Mouse (Mus musculus): Measurements from ENCODE around the gene Col23a1. TPM values are rescaled to one million over a fixed set of nuclear protein-coding genes. Genes with fewer than 3 reads are reported as not detected.

Col23a1 gene
- total and polyA plus RNA-seq, 3 experiments = 0.01 to 0.55 TPM; not detected in 1

DNA sequence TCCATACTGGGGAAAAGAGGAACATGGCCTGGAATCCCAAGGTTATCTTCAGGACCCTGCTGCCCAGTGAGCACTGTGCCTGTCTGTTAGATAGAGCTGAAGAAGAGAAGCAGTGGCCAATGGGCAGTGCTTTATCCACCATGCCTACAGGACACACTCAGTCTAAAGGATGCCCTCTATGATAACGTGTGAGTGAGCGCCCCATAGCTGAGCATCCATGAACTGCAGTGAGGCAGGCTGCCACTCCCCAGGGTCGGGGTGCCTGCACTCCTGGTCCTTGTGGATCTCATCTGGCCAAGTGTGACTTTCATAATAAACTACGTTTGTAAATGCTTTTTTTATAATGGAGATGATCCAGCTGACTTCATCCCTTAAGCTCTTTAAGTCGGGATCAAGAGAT, 87.5 kb downstream of the Col23a1 start:
- no peak for TF ChIP-seq POLR2AphosphoS5 (IDR thresholded peaks at IDR 0.05; ENCODE audit: insufficient replicate concordance, low read depth, low read length)
- no peak for TF ChIP-seq CTCF (IDR thresholded peaks at IDR 0.05; ENCODE audit: low read depth, low read length)
- no peak for TF ChIP-seq GATA1 (IDR thresholded peaks at IDR 0.05; ENCODE audit: borderline replicate concordance, low read length)
- TF ChIP-seq GATA2 (IDR thresholded peaks at IDR 0.05; ENCODE audit: borderline replicate concordance, low read depth, low read length) = no peak
- no peak for TF ChIP-seq TAL1 (conservative IDR thresholded peaks at IDR 0.05; ENCODE audit: low read depth, low read length)
- Histone ChIP-seq H3K4me3 (ENCODE audit: low read depth, low read length) (no peak overlapping the region), H3K9me3 (replicated peaks) (no peaks in the 10 kb centered on the region), H3K27me3 (ENCODE audit: insufficient read depth, low read length) (no peaks in the 10 kb centered on the region), H3K36me3 (replicated peaks) (no peaks in the 10 kb centered on the region), H3K4me1 (ENCODE audit: insufficient read depth, low read depth, low read length) (no peaks in the 10 kb centered on the region)
- DNase-seq (ENCODE audit: low spot score) = no peak
- ATAC-seq (ENCODE audit: extremely low read depth, insufficient number of reproducible peaks, low FRiP score, poor library complexity, severe bottlenecking) = no peak

DNA sequence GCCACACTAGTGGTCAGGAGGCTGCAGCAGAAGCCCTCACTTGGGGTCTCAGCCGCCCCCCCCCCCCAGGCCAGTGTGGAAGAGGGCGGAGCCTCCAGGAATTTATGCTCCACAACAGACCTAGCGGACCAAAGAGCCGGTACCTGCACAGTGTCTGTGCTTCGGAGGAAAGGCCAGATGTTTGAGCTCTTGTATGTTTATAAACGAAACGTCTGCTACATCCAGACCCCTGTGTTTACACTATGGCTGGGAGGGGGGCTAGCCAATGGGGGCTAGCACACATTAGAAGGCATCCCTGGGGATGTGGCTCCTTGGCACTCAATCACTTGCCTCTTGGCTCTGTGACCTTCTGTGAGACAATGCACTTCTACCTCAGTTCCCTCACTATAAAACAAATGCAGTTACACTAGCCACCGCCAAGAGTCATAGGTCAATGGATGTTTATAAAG, 99.2 kb downstream of the Col23a1 start:
- DNase-seq (ENCODE audit: low spot score) (no peak), ATAC-seq (ENCODE audit: extremely low read depth, insufficient number of reproducible peaks, low FRiP score, poor library complexity, severe bottlenecking) (no peak)
- H3K27me3 ChIP-seq (ENCODE audit: insufficient read depth, low read length) = no peaks in the 10 kb centered on the region; the same call in 1 of the 2 replicates
- no peak overlapping the region for H3K4me3 ChIP-seq (ENCODE audit: low read depth, low read length)
- H3K36me3 ChIP-seq (replicated peaks) = no peaks in the 10 kb centered on the region
- H3K9me3 ChIP-seq (replicated peaks) = no peaks in the 10 kb centered on the region
- H3K4me1 ChIP-seq (ENCODE audit: insufficient read depth, low read depth, low read length) = no peaks in the 10 kb centered on the region
- TF ChIP-seq GATA2 (IDR thresholded peaks at IDR 0.05; ENCODE audit: borderline replicate concordance, low read depth, low read length) (no peak), POLR2AphosphoS5 (IDR thresholded peaks at IDR 0.05; ENCODE audit: insufficient replicate concordance, low read depth, low read length) (no peak)

DNA sequence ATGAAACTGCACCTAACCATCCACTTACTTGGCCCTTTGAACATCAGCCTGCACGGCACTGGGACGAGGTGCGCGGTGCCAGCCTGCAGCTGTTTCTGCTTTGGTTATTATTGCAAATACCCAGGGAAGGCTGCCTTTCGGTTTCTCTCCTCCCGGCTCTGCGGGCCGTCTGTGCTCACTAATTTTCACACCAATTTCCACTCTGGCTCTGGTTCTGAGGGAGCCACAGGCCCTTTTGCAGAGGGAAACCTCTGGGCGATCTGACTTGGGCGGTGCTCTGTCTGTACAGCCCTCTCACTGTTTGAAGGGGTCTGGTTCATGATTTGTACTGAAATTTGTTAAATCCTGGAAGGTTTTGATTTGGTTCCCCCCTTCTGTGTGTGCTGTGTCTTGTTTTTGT, 100.0 kb downstream of the Col23a1 start:
- Histone ChIP-seq H3K4me1 (ENCODE audit: insufficient read depth, low read depth, low read length) (no peaks in the 10 kb centered on the region), H3K9me3 (replicated peaks) (no peaks in the 10 kb centered on the region), H3K4me3 (ENCODE audit: low read depth, low read length) (no peak overlapping the region), H3K36me3 (replicated peaks) (no peaks in the 10 kb centered on the region), H3K27me3 (ENCODE audit: insufficient read depth, low read length) (no peaks in the 10 kb centered on the region; the same call in 1 of the 2 replicates)
- DNase-seq (ENCODE audit: low spot score) (no peak), ATAC-seq (ENCODE audit: extremely low read depth, insufficient number of reproducible peaks, low FRiP score, poor library complexity, severe bottlenecking) (no peak)
- TF ChIP-seq CTCF (IDR thresholded peaks at IDR 0.05; ENCODE audit: low read depth, low read length) (no peak), POLR2AphosphoS5 (IDR thresholded peaks at IDR 0.05; ENCODE audit: insufficient replicate concordance, low read depth, low read length) (no peak), TAL1 (conservative IDR thresholded peaks at IDR 0.05; ENCODE audit: low read depth, low read length) (no peak), GATA1 (IDR thresholded peaks at IDR 0.05; ENCODE audit: borderline replicate concordance, low read length) (no peak), GATA2 (IDR thresholded peaks at IDR 0.05; ENCODE audit: borderline replicate concordance, low read depth, low read length) (no peak)

DNA sequence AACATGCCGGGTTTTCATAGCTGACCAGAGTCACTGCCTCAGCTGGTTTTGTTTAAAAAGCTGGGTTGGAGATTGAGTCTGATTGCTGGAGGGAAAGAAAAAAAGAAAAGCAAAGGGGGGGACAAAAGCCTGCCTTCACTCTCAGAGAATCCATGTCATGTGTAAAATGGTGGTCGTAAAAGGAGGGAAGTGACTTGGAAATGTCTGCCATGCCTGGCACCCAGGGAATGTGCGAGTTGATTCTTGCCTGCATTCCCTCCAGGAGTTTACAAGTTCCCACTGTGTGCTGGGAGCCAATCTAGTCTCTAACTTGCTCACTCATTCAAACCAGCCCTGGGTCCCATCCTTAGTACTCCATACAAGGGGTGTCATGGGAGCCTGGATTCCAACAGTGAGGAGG, 100.8 kb downstream of the Col23a1 start:
- no peaks in the 10 kb centered on the region for H3K4me1 ChIP-seq (ENCODE audit: insufficient read depth, low read depth, low read length)
- DNase-seq (ENCODE audit: low spot score) = no peak
- ATAC-seq (ENCODE audit: extremely low read depth, insufficient number of reproducible peaks, low FRiP score, poor library complexity, severe bottlenecking) = no peak
- no peak for TF ChIP-seq TAL1 (conservative IDR thresholded peaks at IDR 0.05; ENCODE audit: low read depth, low read length)
- no peak for TF ChIP-seq POLR2AphosphoS5 (IDR thresholded peaks at IDR 0.05; ENCODE audit: insufficient replicate concordance, low read depth, low read length)
- TF ChIP-seq GATA2 (IDR thresholded peaks at IDR 0.05; ENCODE audit: borderline replicate concordance, low read depth, low read length) = no peak
- no peak for TF ChIP-seq GATA1 (IDR thresholded peaks at IDR 0.05; ENCODE audit: borderline replicate concordance, low read length)
- no peaks in the 10 kb centered on the region for H3K36me3 ChIP-seq (replicated peaks)
- no peak overlapping the region for H3K4me3 ChIP-seq (ENCODE audit: low read depth, low read length)
- no peaks in the 10 kb centered on the region; the same call in 1 of the 2 replicates for H3K27me3 ChIP-seq (ENCODE audit: insufficient read depth, low read length)
- H3K9me3 ChIP-seq (replicated peaks) = no peaks in the 10 kb centered on the region

DNA sequence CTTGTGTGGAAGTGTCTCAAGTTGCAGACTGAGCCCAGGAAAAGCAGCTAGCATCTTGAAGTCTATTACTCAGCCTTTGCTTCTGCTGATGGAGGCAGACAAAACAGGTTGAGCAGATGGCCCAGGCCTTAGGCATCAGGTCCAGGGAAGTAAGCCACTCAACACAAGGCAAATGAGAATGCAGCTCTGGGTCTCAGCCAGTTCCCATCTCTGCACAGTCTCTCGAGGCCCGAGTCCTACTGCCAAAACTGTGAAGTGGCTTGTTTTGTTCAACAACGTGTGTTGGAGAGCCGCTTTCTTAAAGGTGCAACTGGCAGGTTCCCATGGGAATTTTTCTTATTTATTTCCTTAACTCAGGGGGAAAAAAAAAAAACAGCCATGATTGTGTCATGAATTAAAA, 101.8 kb downstream of the Col23a1 start:
- DNase-seq (ENCODE audit: low spot score) (no peak), ATAC-seq (ENCODE audit: extremely low read depth, insufficient number of reproducible peaks, low FRiP score, poor library complexity, severe bottlenecking) (no peak)
- no peaks in the 10 kb centered on the region for H3K4me1 ChIP-seq (ENCODE audit: insufficient read depth, low read depth, low read length)
- H3K27me3 ChIP-seq (ENCODE audit: insufficient read depth, low read length) = no peaks in the 10 kb centered on the region; the same call in 1 of the 2 replicates
- H3K4me3 ChIP-seq (ENCODE audit: low read depth, low read length) = no peak overlapping the region
- no peaks in the 10 kb centered on the region for H3K36me3 ChIP-seq (replicated peaks)
- H3K9me3 ChIP-seq (replicated peaks) = no peaks in the 10 kb centered on the region
- no peak for TF ChIP-seq GATA2 (IDR thresholded peaks at IDR 0.05; ENCODE audit: borderline replicate concordance, low read depth, low read length)

DNA sequence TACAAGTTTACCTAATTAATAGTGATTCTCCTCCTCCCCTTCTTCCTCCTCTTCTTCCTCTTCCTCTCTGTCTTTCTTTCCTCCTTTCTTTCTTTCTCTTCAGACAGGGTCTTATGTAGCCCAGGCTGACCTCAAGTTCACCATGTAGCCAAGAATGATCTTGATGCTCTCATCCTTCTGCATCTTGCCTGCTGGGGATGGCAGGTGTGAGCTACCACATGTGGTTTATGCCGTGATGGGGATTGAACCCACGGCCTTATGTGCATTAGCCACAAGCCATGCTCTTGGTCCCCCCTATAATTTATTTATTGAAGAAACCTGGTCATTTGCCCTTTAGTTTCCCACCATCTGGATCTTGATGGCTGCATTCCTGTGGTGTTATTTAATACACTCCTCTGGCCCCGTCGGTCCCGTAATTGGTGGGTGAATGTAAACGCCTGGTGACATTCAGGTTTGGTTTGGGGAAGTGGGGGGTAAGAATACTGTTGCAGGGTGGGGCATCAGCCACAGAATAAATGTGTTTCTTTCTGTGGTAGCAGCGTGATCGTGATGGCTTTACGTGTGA, 104.7 kb downstream of the Col23a1 start:
- no peak overlapping the region for H3K4me3 ChIP-seq (ENCODE audit: low read depth, low read length)
- H3K36me3 ChIP-seq (replicated peaks) = no peaks in the 10 kb centered on the region
- H3K4me1 ChIP-seq (ENCODE audit: insufficient read depth, low read depth, low read length) = no peaks in the 10 kb centered on the region
- H3K27me3 ChIP-seq (ENCODE audit: insufficient read depth, low read length) = peaks cover 4% of the 10 kb centered on the region; the same call in 1 of the 2 replicates
- no peak for TF ChIP-seq TAL1 (conservative IDR thresholded peaks at IDR 0.05; ENCODE audit: low read depth, low read length)
- TF ChIP-seq GATA1 (IDR thresholded peaks at IDR 0.05; ENCODE audit: borderline replicate concordance, low read length) = no peak
- no peak for TF ChIP-seq CTCF (IDR thresholded peaks at IDR 0.05; ENCODE audit: low read depth, low read length)
- TF ChIP-seq POLR2AphosphoS5 (IDR thresholded peaks at IDR 0.05; ENCODE audit: insufficient replicate concordance, low read depth, low read length) = no peak
- TF ChIP-seq GATA2 (IDR thresholded peaks at IDR 0.05; ENCODE audit: borderline replicate concordance, low read depth, low read length) = no peak
- H3K9me3 ChIP-seq (replicated peaks) = no peaks in the 10 kb centered on the region
- DNase-seq (ENCODE audit: low spot score) (no peak), ATAC-seq (ENCODE audit: extremely low read depth, insufficient number of reproducible peaks, low FRiP score, poor library complexity, severe bottlenecking) (no peak)

DNA sequence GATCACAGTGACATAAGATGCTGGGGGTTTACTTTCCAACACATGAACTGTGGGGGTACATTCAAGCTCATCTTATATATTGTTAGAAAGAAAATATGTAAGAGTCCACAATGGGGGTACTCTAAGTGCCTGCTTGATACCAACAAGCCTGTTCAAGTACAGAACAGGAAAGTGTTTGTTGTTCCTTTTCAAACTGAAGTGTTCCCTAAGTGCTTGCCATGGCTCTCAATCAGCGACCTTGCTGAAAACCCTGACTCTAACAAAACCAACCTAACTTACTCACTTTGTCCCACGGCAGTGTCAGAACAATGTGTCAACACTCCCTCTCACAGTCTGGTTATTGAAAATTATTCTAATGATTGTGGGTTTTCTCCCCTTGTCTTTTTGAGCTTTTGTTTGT, 106.7 kb downstream of the Col23a1 start:
- Histone ChIP-seq H3K27me3 (ENCODE audit: insufficient read depth, low read length) (peaks cover 4% of the 10 kb centered on the region; the same call in 1 of the 2 replicates), H3K4me1 (ENCODE audit: insufficient read depth, low read depth, low read length) (no peaks in the 10 kb centered on the region), H3K4me3 (ENCODE audit: low read depth, low read length) (no peak overlapping the region), H3K9me3 (replicated peaks) (no peaks in the 10 kb centered on the region), H3K36me3 (replicated peaks) (no peaks in the 10 kb centered on the region)
- ATAC-seq (ENCODE audit: extremely low read depth, insufficient number of reproducible peaks, low FRiP score, poor library complexity, severe bottlenecking) (no peak), DNase-seq (ENCODE audit: low spot score) (no peak)
- no peak for TF ChIP-seq CTCF (IDR thresholded peaks at IDR 0.05; ENCODE audit: low read depth, low read length)
- TF ChIP-seq GATA2 (IDR thresholded peaks at IDR 0.05; ENCODE audit: borderline replicate concordance, low read depth, low read length) = no peak
- no peak for TF ChIP-seq GATA1 (IDR thresholded peaks at IDR 0.05; ENCODE audit: borderline replicate concordance, low read length)
- no peak for TF ChIP-seq TAL1 (conservative IDR thresholded peaks at IDR 0.05; ENCODE audit: low read depth, low read length)
- TF ChIP-seq POLR2AphosphoS5 (IDR thresholded peaks at IDR 0.05; ENCODE audit: insufficient replicate concordance, low read depth, low read length) = no peak
